Mouse (Mus musculus): ENCODE data around the gene Ahr.
A peak's percentile ranks its signal among the peaks of the same experiment; 100 is the strongest.

Gene Ahr

DNA sequence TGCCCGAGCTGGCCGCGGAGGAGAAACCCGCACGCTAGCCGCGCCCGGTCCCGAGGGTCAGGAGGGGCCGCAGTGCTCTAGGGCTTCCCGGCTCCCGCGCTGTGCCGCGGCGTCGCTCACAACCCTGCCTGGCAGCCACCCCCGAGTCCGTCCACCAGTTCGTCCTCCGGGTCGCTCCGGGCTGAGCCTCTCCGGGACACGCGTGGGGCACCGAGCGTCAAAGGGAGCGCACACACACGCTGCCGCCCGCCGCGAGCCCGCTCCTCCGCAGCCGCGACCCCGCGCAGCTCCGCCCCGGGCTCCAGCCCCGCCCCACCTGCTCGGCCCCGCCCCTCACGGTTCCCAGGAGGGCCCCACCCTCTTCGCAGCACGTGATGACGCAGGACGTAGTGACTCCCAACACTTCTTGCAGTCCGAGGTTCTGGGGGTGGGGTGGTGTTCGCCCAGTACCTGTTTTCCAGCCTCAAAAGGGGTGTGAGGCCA is at the start of gene Ahr:
TSS of gene Ahr (minus strand) at position 285 of the 483 bp plus-strand sequence.
- DNase-seq (ENCODE audit: low read depth), result peak; percentile 37

DNA sequence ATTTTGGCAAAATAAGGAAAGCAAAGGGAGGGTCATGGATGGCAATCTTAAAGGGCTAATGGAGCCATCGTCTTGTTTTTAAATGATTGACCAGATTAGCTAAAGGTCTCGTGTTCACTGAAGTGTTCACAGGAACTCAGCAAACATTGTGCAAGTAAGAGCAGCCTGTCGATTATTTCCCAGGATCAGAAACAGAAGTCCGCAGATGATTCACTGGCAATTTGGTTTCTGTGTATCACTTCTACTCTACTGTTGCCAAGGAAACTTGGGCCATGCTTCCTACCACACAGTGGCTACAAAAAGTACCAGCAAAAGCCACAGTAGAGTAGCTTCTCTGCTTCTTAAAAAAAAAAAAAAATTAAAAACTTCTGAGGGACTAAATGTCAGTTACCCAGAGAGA is 44.0 kb upstream of the Ahr start:
- DNase-seq (ENCODE audit: low read depth), result peak; percentile 28

DNA sequence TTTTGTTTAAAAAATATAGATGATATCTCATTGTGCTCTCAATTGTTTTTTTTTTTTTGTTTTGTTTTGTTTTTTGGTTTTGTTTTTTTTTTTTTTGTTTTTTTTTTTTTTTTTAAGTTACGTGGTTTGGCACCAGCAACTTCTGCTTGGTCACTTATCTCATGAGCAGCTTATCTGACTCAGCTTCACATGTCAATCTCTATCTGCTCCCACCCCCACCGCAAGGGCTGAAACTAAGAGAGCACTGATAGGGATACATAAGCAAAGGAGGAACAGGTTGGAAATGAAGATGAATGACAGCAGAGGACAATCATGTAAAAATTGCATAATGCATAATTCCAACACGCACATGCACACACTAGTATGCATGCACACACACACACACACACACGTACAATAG is 41.3 kb upstream of the Ahr start:
- DNase-seq (ENCODE audit: low read depth), result no peak

DNA sequence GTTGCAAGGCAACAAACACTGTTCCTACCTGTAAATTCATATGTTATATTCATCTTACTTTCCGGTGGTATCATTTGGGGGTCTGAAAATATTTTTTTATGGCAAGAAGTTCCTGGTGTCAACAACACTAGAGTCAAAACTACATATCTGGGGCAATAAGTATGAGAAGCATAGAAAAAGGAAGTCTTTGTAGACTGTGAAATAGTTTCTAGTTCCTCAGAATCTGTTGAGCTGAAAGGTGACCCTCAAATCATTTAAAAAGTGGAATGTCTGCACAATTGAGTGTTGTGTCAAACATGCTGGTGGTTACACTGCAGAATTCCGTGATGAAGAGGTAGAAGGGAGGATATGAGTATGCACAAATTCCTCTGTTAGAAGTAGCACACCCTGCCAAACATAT is 38.9 kb upstream of the Ahr start:
- no peak for DNase-seq (ENCODE audit: low read depth)

DNA sequence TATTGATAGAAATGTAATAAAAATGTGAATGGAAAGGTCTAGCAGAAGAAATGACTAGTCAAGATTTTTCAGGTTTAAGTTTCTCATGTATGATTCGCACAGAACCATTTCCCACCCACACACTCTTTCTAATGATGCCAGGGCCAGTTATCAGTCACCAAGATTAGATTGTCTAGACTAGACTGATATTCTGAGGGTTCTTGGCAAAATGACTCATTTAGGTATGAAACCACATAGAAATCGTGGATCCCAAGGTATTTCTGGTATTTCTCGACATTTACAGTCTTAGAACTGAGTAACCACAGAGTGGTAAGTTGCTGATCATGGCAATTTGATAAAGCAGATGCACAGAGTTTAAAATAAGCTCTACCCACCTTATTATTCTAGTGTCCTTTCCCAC is 28.0 kb upstream of the Ahr start:
- peak; percentile 45 for DNase-seq (ENCODE audit: low read depth)

DNA sequence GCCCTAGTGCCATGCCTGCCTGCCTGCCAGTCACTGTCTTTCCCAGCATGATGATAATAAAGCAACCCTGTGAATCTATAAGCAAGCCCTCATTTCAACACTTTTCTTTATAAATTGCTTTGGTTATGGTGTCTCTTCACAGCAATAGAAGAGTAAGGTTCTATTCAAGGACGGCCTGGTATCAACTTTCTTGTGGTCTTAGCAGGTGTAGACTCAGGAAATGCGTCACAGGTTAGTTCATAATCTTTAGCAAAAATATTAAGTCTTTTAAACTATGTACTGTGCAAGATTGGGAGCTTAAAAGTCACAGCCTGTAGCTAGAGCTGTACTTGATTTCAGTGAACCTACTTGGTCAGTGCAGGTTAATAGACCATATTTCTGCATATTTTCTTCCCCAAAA is 24.0 kb upstream of the Ahr start:
- DNase-seq (ENCODE audit: low read depth), result no peak

DNA sequence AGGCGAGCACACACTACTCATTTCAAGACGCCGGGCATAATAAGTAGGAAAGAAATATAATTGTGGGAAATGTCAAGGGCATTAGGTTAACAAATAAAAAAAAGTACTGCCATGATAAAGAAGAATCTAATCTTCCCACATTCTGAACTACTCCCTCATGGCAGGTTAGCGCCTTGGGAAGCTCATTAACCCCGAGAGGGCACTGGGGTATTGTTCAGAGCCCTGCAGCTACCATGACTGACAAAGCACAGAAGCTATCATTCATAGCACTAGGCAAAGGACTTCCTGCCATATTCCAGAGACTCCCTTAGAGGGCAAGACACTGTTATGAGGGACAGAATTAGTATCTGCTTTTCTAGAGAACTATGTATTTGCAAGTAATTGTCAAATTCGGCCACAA is 21.1 kb upstream of the Ahr start:
- no peak for DNase-seq (ENCODE audit: low read depth)

DNA sequence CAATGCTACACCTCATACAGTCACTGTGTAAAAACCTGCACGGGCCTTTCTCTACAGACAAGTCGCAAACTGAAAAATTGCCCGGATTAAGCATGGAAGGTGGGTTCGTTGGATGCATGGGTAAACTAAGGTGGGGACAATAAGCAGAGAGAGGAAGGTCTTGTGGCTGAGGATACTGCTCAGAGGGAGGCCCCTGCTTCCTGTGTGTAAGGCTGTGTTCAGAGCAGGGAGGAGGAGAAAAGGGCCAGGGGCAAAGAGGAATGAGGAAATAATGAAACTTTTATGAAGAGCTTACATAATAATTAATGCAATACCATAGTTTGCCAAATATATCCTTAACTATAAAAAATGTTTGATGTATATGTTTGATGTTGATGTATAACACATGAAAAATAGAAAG is 19.5 kb upstream of the Ahr start:
- no peak for DNase-seq (ENCODE audit: low read depth)

DNA sequence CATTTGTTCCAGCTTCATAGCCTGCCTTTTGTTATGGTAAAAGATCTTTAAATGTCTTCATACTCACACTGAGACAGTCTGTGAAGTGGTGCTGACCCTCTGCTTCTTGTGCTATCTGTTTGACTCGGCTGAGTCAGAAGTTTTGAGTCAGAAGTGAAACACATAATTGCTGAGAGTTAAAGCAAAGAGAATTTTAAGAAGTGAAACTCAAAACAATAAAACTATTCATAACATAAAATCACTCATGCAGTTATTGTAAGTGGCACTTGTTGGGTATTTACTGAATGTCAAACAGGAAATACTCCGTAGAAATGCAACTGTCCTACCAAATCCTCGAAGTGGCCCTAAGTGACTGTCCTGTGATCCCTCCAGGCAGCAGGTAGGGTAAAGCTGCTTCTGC is 18.3 kb upstream of the Ahr start:
- DNase-seq (ENCODE audit: low read depth), result no peak

DNA sequence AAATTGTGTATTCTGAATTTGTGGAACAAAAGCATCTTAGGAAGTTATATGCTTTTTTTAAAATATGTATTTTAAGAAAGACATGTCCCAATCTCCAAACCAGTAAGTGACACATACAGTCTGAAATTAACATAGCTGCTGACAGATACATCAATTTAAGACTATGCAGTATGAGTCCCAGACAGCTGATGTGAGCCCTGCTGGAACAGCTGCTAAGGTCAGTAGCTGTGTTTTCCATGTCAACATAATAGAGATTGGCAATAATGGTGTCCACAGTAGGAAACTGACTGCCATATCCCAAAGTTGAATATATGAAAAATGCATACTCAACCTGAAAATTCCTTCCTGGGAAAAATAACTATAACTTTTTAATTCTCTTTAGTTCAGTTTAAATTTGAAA is 15.5 kb upstream of the Ahr start:
- DNase-seq (ENCODE audit: low read depth), result no peak

DNA sequence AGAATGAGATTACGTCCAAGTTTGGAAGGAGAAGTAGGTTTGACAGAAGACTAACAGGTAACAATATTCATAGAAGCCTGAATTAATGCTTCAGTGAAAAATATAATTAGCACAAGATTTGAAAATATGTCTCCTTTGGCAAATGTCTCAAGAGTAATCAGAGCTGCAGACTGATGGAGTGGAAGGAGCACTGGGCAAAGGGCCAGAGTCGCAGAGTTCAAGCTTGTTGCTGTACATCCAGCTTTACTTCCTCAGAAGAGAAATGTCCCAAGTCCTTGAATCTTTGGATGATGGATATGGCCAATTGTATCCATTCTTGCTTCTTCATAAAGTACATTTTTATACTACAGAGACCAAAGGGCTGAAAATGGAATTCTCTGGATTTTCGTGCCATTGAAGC is 8.0 kb upstream of the Ahr start:
- no peak for DNase-seq (ENCODE audit: low read depth)

DNA sequence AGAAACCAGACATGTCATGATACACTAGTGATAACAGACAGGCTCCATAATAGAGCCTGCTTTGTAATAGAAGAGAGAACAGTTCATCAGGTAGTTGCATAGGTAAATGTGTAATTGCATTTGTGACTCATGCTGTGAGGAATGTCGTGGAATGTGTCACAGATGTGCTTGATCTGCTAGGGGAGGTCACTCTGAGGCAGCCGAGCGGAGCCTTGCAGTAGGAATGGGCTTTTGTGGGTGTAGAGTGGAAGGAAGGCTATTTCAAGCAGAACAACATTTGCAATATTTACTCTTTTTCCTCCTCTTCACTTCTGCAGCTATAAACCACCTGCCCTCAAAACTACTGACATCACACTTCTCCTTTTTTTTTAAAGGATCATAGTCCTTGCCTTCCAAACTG is 4.0 kb upstream of the Ahr start:
- no peak for DNase-seq (ENCODE audit: low read depth)

DNA sequence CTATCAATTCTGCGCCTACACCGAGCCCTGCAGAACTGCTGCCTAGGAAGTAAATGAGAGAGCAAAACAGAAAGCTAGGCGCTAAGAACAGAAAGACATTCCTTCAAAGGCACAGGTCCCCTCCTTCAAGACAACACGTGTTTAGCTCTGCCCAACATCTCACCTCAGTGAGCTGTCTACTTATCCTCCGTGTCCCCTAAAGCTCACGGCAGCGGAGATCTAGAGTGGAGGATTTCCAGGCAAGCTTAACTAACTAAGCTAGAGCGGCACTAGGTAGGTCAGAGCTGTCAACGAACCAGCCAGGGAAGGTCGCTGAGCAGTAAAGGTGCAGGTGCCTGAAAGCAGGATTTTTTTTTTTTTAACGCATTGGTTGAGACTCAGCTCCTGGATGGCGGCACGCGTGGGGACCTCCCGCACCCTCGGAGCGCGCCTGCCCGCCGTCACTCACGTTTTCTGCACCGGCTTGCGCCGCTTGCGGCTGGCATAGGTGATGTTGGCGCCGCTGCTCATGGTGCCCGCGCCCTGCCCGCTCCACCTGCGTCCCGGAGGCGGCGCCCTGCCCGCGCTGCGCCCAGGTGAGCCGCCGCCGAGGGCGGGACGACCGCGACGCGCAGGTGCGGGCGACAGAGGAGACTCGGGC is 604 bp downstream of the Ahr start:
- DNase-seq (ENCODE audit: low read depth), result no peak

DNA sequence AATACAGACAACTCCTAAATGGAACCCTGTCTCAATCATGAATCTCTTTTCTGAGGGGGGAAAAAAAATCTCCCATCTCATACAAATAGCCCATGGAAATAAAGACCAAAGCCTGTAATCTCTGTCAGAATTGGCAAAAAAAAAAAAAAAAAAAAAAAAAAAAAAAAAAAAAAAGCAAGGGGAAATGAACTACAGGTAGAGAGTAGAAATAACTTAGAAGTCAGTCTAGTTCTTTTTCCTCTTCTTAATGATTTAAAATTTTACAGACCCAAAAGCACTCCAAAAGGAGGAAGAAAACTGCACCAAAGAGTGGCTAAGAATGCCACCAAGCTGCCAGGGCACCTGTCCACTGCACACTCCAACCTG is 1.1 kb downstream of the Ahr start:
- no peak for DNase-seq (ENCODE audit: low read depth)

DNA sequence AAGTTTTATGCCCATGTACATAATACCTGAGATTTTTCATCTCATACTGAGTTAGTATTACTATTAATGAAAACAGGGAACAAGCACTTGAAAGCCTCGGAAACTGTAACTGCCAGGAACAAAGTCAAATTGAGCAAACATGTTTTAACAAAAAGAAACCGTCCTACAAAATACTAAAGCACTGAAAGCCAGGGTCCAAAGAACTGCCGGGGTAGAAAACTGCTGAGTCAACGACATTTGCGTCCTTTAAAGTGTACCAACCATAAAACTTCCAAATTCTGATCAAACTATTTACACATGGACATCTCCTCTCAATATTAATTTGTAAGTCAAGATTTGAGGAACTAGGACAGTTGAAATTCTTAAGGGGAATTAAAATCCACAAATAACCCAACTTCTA is 1.7 kb downstream of the Ahr start:
- DNase-seq (ENCODE audit: low read depth), result no peak

DNA sequence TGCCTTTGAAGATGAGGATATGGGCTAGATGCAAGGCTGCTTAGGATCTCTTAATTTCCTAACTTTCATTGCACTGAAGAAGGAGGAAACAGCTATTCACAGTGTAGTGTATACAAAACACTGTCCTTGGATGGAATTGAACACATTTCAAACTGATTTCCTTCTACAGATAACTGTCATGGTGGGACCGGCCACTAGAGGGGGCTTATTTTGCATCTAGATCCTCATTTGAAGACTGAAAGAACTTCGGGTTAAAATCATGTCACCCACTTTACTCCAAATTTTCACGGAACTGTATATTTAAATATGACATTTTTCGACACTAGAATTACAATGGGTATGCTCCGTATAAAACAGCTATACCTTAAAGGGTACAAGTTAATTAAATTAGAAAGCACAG is 2.7 kb downstream of the Ahr start:
- DNase-seq (ENCODE audit: low read depth), result peak; percentile 55

DNA sequence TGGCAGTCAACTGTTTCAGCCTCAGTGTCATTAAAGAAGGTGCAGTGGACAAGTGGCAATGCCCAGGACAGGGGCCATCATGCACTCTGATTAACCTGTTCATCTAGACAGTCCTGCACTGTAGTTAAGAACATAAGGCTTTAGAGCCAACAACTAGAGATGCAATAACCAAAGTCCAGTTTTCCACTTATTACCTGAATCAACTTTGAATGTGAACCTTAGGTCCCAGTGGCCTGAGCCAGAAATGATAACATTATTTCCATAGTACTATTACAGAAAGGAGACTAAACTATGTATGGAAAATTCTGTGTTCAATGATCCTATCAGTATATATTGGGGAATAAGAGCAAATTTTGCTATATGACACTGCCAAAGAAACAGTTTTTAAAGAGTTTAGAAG is 4.3 kb downstream of the Ahr start:
- no peak for DNase-seq (ENCODE audit: low read depth)

DNA sequence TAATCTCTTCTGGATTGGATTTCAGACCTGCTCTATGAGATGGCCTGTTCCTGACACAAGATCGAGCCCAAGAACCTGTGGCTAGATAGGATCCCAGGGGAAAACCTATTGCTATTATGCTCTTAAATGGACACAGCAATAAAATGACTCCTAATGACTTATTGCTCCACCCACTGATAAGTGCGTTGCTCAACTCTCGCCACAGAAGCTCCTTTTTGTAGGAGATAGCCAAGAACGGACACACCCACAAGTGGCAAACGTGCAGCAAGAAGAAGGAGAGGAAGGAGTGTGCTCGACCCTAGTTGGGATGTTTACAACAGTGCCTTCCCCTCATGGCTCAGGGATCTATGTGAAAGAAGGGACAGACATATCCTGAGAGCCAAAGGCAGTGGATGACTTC is 7.4 kb downstream of the Ahr start:
- no peak for DNase-seq (ENCODE audit: low read depth)

DNA sequence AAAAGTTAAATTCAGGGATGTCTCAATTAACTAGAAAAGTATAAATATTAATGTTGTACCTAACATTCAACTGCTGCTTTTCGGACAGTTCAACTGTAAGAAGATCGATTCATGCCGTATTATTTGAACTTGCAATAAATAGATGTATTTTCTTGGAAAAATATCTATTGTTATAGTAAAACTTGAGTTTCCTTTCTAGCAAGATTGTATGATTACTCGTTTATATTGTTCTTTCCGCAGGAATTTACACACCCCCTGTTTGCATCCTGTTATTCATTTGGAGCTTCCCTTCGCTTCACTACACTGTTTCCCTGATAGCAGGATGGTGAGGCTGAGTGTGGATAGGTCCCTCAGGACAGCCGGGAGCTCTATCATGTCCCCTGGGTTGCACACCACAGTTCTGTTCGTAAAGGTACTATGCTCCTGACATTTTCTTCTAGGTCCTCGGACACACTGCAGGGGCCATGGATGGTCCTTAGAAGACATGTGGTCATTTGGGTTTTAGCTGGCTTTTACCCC is 12.2 kb downstream of the Ahr start:
- no peak for DNase-seq (ENCODE audit: low read depth)

DNA sequence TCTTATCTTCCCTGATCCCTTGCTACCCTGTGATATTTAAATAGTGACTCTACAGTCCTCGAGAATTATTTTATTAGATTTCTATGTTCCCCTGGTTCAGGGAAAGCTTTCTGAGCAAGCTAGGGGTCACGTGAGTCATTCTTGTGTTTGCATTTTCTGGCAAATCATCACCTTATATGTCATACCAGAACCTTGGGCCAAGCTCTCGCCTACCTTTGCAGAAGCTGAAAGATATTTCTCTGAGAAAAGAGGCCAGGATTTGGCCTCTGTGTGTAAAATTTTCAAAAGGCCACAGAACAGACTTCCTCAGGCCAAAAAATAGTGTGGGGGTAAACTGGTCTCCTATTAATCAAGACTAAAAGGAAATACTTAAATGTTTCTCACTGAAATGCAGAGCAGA is 19.2 kb downstream of the Ahr start:
- no peak for DNase-seq (ENCODE audit: low read depth)

DNA sequence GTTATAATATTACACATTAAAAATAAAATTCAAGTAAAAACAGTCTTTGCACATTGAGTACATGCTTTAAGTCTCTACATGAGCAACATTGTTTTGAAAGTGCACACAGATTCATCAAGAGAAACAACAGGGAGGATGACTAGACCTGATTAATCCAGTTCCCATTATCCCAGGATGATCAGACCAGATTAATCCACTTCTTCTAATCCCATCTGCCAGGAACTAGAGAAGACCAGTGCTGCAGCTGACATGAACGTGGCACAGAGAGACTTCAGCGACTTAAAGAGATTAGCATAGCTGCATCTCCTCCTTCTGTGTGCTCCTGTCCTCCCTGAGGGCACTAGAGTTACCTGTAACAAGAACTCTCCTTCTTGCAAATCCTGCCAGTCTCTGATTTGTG is 20.2 kb downstream of the Ahr start:
- DNase-seq (ENCODE audit: low read depth), result no peak

DNA sequence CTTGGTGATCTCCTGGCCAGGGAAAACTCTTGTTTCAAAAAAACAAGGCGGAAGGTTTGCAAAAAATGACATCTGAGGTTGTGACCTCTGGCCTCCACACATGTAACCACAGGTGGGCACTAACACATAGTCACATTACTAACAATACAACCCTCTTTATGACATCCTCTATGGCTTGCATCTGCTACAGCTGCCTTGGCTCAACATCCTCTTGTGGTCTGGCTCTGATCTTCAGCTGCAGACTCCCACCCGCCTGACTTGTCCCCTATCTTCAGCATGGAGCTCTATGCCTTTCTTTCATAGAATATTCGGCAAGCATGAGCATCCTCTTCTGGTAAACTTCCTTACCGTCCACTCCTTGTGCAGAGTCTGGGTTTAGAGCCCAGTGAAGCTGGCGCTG is 24.1 kb downstream of the Ahr start:
- DNase-seq (ENCODE audit: low read depth), result no peak

DNA sequence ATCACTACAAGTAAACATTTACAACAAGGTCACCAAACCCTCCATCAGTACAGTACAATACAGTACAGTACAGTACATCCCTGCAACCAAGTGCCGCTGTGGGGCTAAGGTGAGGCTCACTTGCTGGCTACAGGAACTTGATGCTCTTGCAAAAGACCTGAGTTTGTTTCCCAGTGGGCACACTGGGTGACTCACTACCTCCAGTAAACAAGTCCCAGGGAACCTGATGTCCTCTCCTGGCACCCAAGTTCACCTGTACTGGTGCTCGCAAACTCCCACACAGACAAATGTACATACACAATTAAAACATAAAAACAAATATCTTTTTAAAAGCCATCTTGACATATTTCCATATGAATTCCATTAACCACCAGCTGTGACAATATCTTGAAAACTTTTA is 28.5 kb downstream of the Ahr start:
- DNase-seq (ENCODE audit: low read depth), result no peak

DNA sequence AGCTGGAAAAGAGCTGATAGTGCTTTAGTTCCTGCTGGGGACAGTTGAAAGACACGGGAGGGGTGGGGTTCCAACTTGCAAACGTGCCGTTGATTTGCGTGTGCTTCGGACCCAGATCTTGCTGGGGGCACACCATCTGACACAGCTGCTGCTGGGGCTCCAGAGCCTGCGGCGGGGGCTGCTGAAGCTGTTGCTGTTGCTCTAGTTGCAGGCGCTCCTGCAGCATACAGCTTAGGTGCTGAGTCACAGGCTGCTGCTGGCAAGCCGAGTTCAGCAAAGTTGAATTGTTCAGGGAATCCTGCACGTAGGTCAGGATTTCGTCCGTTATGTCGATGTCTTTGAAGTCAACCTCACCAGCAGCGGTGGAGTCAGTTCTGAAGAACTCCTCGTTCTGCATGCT is 30.8 kb downstream of the Ahr start:
- DNase-seq (ENCODE audit: low read depth), result no peak

DNA sequence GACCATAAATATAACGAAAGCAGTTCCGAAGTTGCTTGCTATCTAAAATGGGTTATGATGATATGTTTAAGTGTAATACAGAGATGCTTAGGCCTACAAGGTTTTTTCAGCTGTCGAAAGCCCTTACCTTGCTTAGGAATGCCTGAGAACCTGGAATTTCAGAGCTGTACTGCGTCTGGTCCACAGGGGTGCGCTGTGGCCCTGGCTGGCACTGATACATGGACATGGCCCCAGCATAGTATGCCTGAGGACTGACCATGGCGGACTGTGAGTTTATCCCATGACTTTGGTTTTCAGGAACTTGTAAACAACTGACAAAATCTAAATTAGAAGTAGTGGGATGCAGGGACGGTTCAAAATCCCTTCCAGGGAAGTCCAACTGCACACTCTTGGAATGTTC is 31.3 kb downstream of the Ahr start:
- DNase-seq (ENCODE audit: low read depth), result no peak

All from fibroblast of lung, adult 2 months (primary cell).